Mouse (Mus musculus): ENCODE measurements at regions not wholly inside any gene's neighbourhood (a gene's known extent, or its start where the extent isn't known, plus 50 kb on each side); places are given as distances from the start of the nearest gene placed in this dataset.

DNA sequence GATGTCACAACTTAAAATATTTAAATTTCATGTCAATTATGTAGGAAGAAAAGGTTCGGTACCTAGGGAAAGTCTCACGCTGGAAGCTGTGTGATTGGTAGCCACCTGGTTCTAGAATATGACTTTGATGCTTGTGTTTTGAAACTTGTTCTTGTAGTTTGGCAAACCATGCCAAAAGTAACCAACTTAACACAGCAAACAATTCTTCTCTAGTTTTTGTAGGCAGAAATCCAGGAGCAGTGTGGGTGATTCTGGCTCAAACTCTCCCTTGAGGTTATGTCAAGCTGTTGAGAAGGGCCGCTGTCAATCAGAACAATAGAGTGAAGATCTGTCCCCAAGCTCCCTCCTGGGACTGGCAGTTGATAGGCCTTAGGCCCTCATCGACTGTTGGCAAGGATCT is 163.5 kb downstream of the Gm9376 start:
- 94% methylated on average over 4 of the region's 4 CpGs for WGBS
- no peaks in the 10 kb centered on the region for H3K9me3 ChIP-seq (replicated peaks)
- no peaks in the 10 kb centered on the region for H3K4me1 ChIP-seq
- H3K4me3 ChIP-seq = no peak overlapping the region
- no peak for DNase-seq (ENCODE audit: low spot score)
- H3K27ac ChIP-seq = no peak overlapping the region
- H3K36me3 ChIP-seq = no peaks in the 10 kb centered on the region
- H3K27me3 ChIP-seq (ENCODE audit: low read depth, poor library complexity, severe bottlenecking) = peaks cover 45% of the 10 kb centered on the region

DNA sequence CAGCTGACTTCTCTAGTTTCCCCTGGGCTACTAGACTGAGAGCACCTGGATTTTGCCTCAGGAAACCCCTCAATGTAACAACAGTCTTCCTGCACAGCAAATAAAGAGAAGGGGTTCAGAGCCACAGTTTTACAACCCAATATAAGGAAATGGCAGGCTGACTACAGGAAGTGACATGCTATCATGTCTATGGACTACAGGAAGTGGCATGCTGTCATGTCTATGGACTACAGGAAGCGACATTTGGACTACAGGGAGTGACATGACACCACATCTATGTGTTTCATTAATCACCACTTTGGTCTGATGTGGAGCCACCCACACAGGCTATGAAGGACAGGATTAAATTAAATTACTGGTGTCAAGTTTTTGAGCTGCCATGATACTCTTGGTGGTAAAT is 164.0 kb downstream of the Gm9376 start:
- H3K4me3 ChIP-seq = no peak overlapping the region
- no peak for DNase-seq (ENCODE audit: low spot score)
- H3K4me1 ChIP-seq = no peaks in the 10 kb centered on the region
- H3K27ac ChIP-seq = no peak overlapping the region
- WGBS = 82% methylated on average over 1 of the region's 1 CpGs
- H3K36me3 ChIP-seq = no peaks in the 10 kb centered on the region
- peaks cover 48% of the 10 kb centered on the region for H3K27me3 ChIP-seq (ENCODE audit: low read depth, poor library complexity, severe bottlenecking)
- H3K9me3 ChIP-seq (replicated peaks) = no peaks in the 10 kb centered on the region

DNA sequence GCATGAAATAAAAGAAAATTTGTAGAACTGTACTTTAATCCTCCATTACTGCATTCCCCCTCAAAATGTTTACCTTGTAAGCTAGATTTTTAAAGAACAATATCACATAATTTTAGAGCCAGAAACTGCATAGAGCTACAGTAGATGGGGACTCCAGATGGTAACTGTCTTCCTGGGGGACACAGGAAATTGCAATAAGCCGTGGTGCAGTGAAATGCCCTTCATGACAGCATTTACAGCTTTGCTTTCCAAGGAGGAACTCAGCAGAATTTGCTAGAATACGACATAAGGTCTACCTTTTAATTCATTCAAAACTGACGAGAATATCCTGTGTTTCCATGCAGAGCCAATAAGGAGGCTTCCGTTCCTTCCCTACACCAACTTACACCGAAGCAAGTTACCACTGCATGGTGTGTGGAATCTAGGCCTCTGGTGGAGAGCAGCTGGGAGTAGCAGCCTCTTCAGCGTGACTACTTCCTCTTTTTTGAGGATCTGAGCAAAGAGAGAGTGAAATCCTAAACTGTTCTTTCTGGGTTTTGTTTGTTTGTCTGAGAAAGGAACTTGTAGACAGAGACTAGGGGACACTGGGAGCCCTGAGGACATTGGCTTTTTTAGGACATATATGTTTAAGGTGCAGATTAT is 164.6 kb downstream of the Gm9376 start:
- Histone ChIP-seq H3K9me3 (replicated peaks) (no peaks in the 10 kb centered on the region), H3K27ac (no peak overlapping the region), H3K4me3 (no peak overlapping the region), H3K27me3 (ENCODE audit: low read depth, poor library complexity, severe bottlenecking) (peaks cover 48% of the 10 kb centered on the region), H3K36me3 (no peaks in the 10 kb centered on the region), H3K4me1 (no peaks in the 10 kb centered on the region)
- WGBS = 82% methylated on average over 6 of the region's 6 CpGs
- DNase-seq (ENCODE audit: low spot score) = no peak

Data from limb, embryonic 10.5 days (tissue).